Mouse (Mus musculus) testis, postnatal 14 days (tissue): ENCODE results near the gene Hpse2.
A peak's percentile ranks its signal among the peaks of the same experiment; 100 is the strongest.
"Not testable (repeated sequence)": the region's sequence is repeated elsewhere in the genome, so short reads cannot be mapped to it uniquely, and the experiment has no call there.

ENCODE experiments used
- DNase-seq: peaks from one replicate; pipeline ENCODE4 v3.0.0; 2021; ENCODE audit warnings: low spot score

The Hpse2 gene

DNA sequence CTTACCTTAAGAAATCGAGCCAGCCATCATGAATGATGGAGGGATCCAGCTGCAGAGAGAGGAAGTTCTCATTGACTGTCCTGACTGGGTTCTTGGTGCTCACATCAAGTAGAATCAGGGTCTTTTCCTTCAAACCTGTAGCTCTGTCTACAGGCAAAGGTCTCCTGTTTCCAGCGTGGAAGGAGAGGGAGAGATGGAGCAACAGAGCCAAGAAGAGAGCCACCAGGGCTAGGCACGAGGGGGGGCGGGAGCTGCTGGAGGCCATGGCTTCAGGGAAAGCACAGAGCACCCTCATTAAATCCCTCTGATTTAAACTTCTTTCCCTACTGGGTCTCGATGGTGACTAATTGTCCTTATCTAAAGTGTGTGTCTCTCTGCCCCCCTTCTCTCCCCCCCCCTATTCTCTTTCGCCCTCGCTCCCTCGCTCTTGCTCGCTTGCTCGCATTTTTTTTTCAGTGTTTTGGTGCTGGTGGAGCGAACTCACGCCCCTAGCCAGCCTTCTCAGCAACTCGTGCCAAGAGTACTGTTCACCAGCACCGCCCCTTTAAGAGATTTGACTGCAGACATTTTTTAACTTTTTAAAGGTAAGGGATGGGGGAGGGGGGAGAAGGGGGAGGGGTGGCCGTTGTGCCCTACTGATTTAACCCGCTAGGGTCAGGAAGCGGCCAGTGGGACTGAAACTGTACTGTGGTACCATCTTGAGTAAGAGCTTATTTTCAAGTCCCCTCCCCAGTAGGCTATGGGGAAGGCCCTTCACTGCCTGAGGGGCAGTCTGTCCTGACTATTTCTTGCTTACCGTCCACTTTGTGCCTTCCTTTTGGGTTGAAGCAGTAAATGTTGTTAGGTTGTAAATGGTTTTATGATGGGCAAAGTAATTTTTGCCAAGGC, at the start of gene Hpse2:
Gene Hpse2, minus strand, starts transcription at position 339 of the 888 bp plus-strand sequence.
- no peak for DNase-seq

DNA sequence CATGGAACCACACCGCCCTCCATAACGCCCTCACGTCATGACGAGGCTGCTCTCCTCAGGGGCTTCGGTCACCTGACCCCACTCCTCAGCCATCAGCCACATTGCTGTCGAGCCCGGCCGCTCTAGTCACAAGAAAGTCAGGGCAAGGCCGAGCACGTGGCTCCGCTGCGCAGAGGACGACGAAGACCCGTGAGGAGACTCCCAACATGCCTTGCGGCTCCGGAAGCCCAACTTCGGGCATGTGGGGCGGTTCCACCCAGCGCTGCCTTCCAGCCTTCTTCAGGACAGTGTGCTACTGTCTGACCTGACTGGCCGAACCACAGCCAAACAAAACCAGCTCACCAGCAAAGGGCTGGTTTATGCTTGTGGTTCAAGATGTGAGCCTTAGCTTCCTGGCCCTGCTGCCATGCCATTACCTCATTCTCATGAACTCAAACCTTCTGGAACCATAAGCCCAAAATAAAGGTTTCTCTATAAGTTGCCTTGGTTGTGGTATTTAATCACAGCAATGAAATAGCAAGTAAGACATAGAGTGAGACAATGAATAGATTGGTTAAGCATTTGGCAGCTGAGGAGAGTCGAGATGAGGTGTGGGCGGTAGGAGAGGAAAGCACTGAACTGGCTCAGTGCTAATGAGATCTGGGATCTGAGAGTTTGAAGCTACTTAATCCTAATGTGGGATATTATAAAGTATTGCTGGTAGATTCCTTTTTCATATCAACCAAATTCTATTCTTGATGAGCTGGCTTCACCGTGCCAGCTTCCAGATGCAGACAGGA, 39.5 kb upstream of the Hpse2 start:
- peak; percentile 69 for DNase-seq

DNA sequence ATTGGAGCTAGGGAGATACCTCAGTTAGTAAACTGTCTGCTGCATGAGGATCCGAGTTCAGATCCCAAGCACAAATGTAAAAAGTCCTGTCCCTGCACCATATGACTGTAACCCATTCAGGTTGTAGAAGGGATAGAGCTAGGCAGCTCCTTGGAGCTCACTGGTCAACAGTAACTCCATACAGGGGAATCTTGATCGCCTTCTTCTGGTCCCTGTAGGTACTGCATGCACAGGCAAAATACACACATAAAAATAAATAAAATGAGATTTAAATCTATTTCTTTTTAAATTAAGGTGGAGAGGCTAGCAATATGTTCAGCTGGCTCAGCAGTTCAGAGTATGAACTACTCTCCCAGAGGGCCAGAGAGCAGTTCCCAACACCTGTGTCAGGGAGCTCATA, 35.9 kb upstream of the Hpse2 start:
- no peak for DNase-seq

DNA sequence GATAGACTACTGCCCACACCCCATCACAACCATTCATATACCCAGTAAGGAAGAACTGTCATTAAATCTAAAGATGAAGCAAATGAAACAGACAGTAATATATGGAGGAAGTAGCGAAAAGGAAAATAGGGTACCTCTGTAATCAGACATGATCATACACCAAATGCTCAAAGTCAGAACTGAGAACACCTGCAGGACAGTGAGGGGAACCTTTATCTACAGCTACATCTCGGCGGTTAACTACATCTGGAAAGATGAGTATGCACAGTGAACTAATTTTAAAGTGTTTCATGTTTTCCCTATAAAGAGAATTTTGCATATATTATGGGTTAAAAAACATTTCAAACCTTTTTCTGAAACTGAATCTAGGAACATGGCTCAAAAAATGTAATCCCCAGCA, 32.4 kb upstream of the Hpse2 start:
- DNase-seq, result no peak

DNA sequence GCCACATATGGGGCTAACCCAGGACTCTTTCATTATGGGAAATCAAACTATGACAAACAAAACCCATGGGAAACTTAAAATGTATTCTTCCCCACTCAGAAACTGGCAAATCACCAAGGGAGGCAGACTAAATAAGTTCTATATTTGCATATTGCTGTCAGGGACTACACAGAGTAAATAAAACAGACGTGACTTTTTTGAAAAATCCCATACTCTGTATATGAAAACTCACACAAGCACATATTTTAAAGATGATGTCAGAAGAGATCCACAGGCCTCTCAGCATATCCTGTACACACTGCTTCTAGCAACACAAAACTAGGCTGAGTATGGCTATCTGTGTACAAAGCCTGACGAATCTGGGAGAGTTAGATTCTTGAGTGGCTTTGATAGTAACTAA, 27.4 kb upstream of the Hpse2 start:
- DNase-seq, result no peak

DNA sequence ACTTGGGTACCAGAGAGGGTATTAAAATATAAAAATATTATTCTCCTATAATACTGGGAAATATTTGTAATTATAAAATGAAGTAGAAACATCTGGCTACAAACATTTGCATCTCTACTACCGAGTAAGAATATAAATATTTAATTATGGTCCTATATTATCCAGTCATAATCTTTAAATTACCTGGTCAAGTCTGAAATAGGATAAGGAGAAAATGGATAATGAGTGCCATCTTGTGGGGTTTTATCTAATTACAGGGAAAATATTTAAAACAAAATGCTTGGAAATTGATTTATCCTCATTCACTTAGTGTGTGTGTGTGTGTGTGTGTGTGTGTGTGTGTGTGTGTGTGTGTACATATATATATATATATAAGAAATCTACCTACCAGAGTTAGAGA, 19.0 kb upstream of the Hpse2 start:
- no peak for DNase-seq

DNA sequence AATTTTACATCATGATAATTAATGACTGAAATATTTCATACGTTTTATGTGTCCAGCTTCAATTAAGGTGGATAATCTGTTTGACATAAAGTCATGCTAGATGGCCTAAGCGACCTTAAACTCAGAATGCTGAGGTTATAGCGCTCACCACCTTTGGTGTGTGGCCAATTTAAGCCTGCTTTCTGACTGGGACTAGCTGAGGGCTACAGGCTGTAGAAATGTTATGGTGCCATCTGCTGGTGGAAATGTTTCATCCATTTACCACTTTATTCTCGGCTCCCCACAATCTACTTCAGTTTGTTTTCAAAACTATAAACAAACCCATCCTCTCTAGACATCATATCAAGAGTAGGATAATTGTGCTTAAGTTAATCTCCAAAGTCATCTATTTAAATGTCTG, 8.2 kb upstream of the Hpse2 start:
- no peak for DNase-seq

DNA sequence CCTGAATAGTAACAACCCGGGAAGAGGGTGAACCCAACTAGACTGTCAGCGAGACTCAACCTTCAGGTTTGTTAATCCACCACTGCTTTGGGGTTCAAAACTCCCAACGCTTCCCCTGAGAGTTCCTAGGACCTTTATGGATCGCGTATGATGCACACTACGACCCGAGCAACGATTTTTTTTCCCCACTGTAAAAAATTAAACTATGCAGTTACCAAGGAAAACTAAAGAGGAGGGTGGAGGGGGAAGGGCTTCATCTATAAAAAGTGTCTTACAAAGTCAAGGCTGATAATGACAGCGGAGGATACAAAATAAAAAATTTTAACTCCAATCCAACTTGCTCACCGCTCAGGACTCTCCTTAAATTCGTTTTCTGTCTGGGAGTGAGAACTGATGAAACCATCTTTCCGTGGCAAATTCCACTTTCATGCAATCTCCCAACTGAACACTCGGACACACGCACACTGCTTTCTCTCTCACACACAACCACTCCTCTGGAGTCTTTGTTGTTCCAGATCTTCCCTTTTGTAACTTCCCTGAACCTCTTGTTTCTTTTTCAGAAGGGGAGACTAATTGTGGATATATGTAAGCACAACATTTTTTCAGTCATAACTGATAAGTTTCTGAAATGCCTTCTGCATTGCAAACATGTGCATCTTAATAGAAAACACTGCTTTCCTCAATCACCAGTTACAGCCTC, 934 bp downstream of the Hpse2 start:
- no peak for DNase-seq

DNA sequence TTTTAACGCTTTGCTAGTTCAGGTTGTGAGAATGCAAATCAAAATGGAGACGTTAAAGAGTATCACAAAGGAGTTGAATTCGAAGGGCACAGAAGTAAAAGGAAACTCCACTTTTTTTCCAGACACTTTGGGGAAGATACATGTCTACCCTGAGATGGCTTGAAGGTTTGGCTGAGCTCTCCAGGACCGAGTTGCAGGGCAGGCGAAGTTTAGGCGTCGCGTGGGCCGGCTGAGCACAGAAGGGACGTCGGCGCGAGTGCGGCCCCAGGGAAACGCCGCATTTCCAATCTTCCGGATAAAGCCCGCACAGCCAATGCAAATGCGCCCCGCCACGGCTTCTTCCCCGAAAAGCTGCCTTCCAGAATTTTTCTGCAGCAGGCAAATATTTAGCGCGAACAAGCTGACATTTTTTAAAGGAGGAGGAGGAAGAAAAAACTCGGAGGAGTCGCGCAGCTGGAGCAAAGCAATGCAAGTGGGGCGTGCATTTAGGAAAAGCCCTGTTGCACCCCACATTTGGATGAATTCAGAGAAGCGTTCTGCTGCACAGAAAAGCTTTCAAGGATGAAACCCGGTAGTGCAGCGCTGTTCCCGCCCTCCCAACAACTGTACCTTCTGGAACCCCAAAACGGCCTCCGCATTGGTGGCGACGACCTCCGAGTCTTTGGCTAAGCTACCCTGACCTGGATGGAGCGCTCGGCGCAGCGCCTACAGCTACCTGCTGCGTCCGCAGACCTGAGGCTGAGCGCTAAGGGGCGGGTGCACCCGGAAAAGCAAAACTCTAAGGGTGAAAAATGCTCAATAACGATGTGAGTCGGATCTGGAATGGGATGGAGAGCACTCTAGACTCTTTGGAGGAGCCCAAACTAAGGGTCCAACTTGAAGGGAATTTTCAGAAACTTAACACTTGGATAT, 1.9 kb downstream of the Hpse2 start:
- no peak for DNase-seq

DNA sequence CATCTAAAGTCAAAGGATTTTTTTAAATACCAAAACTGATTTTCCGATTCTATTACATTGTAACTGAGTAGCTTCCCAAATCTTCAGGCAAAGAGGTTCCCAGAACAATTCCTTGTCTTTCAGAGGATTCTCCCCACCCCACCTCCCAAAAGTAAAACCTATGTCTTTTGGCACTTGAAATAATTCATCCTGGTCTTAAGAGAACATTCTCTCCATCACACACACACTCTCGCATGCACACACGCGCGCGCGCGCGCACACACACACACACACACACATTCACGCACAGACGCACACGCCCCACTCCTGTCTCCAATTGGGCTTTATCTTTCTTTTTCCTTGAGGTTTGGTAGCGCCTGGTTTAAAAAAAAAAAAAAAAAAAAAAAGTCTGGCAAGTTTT, 2.7 kb downstream of the Hpse2 start:
- no peak for DNase-seq

DNA sequence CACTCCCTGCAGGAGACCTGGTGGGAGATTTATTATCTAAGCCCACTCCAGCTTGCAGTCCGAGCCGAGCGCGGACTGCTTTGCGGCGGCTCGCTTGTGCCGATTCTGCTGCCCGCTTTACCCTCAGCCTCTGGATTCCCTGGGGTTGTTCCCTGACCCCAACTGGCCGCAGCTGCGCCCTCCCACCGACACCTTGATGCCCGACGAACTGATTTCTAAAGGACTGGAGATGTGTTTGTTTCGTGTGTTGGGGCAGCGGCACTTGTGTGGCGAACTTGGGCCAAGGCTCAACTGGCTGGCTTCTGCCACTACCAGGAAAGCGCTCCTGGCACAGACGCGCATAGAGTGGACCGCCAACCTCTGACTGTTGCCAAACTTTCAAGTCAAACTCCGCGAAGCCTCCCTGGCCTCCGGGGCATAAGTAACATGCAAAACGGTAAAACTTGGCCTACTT, 3.1 kb downstream of the Hpse2 start:
- no peak for DNase-seq

DNA sequence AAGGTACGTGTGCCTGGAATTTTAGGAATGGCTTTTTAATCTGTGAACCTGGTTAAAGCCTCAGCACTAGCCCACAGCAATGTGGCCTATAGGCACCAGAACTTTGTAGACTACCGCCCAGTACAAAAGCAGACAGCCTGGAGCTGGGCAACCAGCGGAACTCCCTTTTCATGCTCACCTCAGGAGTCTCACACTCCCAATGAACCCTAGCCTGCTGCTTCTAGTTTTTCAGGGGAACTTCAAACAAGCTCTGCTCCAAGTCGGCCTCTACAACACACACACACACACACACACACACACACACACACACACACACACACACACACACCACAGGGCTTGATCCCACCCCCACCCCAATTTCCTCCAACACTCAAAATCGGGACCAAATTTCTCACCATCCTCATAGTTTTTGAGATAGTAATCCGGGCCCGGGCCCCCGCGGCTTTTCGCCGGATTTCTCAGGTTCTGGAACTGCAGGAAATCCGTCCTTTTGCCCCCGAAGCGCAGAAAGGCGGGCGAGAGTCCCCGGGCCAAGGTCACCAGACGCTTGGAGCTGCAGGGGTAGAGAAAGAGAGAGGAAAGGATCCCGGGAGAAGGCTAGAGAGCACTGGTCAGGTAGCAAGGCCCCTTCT, 3.7 kb downstream of the Hpse2 start:
- DNase-seq, result no peak

DNA sequence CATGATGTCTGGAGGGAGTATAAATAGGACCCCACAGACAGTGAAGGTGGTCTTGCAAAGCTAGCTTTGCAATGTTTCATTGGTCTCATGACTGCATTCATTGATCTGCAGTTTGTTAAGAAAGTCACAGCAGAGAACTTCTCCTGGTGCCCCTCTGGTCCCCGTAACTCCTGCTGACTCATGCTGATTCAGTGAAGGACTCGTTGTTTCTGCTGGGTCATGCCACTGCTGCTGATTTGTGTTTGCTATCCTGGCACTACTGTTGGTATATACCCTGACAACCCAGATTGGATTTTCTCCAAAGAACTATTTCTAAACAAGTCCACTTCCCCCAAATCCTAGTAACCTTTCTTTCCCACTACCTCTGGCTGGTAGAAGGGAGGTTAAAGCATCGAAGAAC, 29.3 kb downstream of the Hpse2 start:
- DNase-seq, result no peak

DNA sequence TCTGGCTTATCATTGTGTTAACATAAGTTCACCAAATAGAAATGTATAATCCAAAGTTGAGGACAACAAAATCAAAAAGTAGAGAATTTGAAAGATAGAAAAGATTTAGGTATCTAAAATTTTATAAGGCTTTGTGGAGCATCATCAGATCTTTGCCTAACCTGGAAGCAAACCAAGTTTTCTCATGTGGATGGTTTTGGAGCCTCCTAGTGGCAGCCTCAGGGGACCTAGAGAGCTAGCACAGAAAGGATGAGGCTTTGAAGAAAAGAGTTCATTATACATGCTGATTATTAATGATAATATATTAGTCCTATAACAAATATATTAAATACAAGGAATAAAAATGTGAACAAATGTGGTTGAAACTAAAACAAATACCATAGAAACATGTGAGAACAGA, 77.0 kb downstream of the Hpse2 start:
- no peak for DNase-seq

DNA sequence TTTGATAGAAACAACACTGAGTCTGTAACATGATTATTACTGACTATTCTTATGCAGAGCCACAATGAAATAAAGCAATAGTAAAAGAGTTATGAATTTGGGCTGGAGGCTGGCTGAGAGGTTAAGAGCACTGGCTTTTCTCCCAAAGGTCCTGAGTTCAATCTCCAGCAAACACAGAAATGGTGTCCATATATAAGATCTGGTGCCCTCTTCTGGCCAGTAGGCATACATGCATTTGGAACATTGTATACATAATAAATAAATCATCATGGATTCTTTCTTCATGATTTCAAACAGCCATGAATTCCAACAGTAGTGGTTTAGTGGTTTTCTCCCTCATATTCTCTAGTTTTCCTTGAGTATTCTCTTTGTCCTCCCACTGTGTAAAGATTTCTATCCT, 81.4 kb downstream of the Hpse2 start:
- no peak for DNase-seq

DNA sequence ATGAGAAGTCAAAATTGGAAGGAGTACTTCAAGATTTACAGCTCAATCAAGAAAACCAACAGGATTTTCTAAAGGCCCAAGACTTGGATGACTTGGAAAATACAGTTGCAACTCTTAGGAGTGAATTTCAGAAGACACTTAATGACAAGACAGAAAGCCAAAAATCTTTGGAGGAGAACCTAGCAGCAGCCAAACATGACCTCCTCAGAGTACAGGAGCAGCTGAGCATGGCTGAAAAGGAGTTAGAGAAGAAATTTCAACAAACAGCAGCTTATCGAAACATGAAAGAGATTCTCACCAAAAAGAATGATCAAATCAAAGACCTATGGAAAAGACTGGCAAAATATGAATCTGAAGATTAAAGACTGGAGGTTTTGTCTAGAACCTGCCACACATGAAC, 106.8 kb downstream of the Hpse2 start:
- not testable (repeated sequence) for DNase-seq

DNA sequence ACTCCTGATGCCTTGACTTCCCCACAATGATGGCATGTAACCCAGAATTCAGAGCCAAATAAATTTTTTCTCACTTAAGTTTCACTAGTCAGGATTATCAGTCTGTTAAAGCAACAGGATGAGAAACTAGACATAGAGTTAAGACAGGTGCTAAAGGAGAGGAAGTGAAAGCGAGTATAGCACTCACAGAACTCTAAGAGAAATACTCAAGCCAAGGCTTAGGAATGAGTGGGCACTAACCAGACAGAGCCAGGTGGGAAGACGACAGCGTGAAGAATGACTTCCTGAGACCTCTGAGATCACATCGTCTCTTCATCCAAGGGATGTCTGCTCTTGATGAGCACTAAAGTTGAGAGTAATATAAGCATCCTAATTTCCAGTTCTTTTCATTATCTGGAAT, 144.2 kb downstream of the Hpse2 start:
- DNase-seq, result no peak

DNA sequence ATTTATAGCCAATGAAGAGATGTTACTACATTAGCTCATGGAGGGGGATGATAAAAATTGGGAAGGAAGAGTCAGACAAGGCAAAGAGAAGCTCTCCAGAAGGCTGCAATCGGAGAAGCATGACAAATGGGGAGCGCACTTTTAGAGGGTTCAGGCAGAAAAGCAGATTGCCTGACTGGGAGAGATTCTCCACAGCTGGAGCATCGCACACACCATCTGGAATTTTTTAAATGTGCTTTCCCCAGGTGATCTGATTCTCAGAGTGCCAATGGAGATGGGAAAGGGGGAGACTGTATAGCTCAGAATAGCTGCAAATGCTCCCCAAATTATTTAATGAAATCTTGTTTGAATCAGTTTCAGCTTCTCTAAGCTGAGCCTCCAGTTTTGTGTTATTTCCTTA, 156.4 kb downstream of the Hpse2 start:
- DNase-seq, result no peak

DNA sequence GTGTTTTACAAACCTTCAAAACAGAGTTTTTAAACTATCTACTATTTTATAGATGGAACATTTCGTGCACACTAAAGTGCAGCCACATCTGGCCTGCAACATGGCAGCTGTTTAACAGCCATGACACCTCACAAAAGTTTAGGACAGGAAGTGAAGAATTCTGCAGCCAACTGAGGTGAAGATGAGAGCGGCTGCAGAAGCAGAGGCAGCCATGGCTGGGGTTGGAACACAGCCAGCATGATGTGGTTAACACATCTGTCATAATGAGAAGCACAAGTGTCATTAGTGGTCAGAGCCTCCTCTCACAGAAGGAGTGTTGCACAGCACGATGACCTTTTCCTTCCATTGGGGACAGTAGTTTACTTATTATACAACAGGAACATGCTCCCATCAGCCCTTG, 194.6 kb downstream of the Hpse2 start:
- DNase-seq, result no peak

DNA sequence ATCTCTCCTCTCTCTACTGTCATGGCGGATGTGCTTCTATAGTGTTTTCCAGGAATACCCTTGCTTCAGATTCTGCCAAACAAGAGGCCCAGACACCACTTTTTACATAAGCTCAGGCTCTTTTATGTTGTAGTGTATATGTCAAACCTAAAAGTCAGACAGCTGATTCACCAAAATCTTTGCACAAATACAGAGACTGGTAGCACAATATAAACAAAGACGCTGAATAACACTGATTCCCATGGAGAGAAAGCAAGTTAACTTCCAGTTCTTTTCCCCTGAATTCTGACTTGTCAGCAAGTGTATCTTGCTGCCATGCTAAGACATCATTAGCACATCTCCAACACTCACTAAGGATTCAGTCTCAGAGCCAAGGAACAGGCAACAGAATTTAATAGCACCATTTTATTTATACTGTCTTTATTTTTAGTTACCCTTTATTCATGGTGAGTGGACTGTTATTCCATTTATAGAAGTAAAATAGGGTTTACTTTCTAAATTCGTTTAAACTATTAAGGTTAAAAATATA, 212.7 kb downstream of the Hpse2 start:
- DNase-seq, result no peak

DNA sequence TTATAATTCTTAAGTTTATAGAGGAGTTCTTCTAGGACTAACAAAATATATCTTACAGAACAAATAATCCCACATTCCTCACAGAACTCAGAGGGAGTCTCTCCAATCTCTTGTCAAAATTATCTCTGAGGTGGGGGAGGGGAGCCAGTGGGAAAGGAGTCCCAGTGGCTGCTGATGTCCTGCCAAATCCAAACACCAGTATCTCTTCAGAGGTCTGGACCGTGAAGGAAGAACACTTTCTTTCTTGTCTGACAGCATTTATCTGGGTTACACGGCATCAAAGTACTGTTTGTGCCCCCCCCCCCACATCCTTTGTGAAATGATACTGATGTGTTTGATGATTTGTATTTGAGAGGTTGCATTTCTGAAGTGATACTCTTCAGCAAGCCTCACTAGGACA, 213.3 kb downstream of the Hpse2 start:
- peak; percentile 66 for DNase-seq
